In the genomic region with DNA sequence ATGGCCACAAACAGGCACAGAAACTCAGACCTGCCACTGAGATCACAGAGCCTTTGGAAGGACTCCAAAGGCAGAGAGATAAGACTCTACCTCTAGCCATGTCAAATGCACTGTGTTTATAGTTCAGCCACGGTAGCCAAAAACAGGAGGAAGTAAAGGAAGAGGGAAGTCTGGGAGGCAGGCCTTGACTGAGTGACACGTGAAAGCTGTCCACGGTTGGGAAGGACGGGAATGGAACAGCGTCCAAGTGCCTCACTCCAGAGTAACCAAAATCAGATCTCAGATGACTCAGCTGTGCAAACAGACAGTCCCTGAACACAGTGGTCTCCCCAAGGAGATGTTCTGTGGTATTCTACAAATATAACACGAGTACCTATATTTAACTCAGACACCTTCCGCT, we compare ENCODE assay signal across 9 mouse cellular contexts. TPM values are rescaled to one million over a fixed set of nuclear protein-coding genes. Genes with fewer than 3 reads are reported as not detected.
DNase-seq lines count a peak whose midpoint lies in the region; TF ChIP-seq lines count a peak whose summit lies in the region.
"Had no signal": no experiment of that assay in that cellular context is flagged by ENCODE, and none has a peak within 500 bp of the region (broad histone marks: within the 10 kb centered on the region; RNA-seq: fewer than 3 reads in every experiment).

No protein-coding gene starts in this region.

- intact Hi-C loops in heart, postnatal 10 days (cut with DNase I), result no loop called here

- no peak overlapping the region for H3K4me3 ChIP-seq in olfactory bulb, adult 2 months (ENCODE audit: insufficient read depth, low read depth, low read length)

- no peak for TF ChIP-seq POLR2A in olfactory bulb, adult 2 months (IDR thresholded peaks at IDR 0.05; ENCODE audit: insufficient read depth, low read depth, low read length)

- peak; percentile 78 to 86 for DNase-seq in adrenal gland, adult (ENCODE audit: inconsistent age in 2 of 2, low spot score in 1 of 2)
- DNase-seq in adrenal gland, postnatal 4 days (ENCODE audit: low spot score in 2 of 2), result no peak
- peak; percentile 24 for DNase-seq in ovary, adult 18-20 months (ENCODE audit: low spot score)
- DNase-seq in ovary, postnatal 14 days (ENCODE audit: low spot score), result no peak
- DNase-seq in heart, postnatal 10 days, result peak; percentile 54 to 70
- no peak for DNase-seq in embryo, embryonic 10.5 days (ENCODE audit: low spot score)
- DNase-seq in urinary bladder, postnatal 10 days (ENCODE audit: low spot score), result no peak
- DNase-seq: forebrain, postnatal 0 days had no signal

- 29% methylated on average over 7 of the region's 7 CpGs for WGBS in olfactory bulb, adult 2 months

- TF ChIP-seq CTCF in olfactory bulb, adult 2 months (IDR thresholded peaks at IDR 0.05; ENCODE audit: insufficient read depth, low read depth, low read length), result no peak

- H3K27ac ChIP-seq in olfactory bulb, adult 2 months (ENCODE audit: insufficient read depth, low read depth, low read length), result peak overlapping the region; percentile 71

- H3K4me1 ChIP-seq in olfactory bulb, adult 2 months (ENCODE audit: control insufficient read depth, insufficient read depth, low read length), result peaks cover 21% of the 10 kb centered on the region

RNA-seq across cellular contexts. Expression of gene A730071L15Rik, which starts 25.1 kb away (rescaled TPM):
- under 1 TPM in 1 of 2 experiments, not detected in 1; 0.31 TPM for total RNA-seq in adrenal gland, postnatal 4 days (2021)
- under 1 TPM in 1 of 2 experiments, not detected in 1; 0.26 TPM for total RNA-seq in heart, postnatal 10 days (2021)
- not detected in 2 replicates for polyA plus RNA-seq in olfactory bulb, adult 2 months (2012; ENCODE audit: insufficient read depth, insufficient read length, low replicate concordance, missing spikeins)

RNA-seq across cellular contexts. Expression of gene Nudcd3, which starts 25.5 kb away (rescaled TPM):
- total RNA-seq in adrenal gland, postnatal 4 days (2021), result 10 to 100 TPM; 57.8 to 59.0 TPM
- 10 to 100 TPM; 65.7 to 68.2 TPM for total RNA-seq in heart, postnatal 10 days (2021)
- polyA plus RNA-seq in olfactory bulb, adult 2 months (2012; ENCODE audit: insufficient read depth, insufficient read length, low replicate concordance, missing spikeins), result not detected in 2 replicates

RNA-seq across cellular contexts. Expression of gene Npc1l1, which starts 55.2 kb away (rescaled TPM):
- total RNA-seq in adrenal gland, postnatal 4 days (2021), result under 1 TPM in 1 of 2 experiments, not detected in 1; 0.06 TPM
- total RNA-seq in heart, postnatal 10 days (2021), result not detected
- not detected in 2 replicates for polyA plus RNA-seq in olfactory bulb, adult 2 months (2012; ENCODE audit: insufficient read depth, insufficient read length, low replicate concordance, missing spikeins)
- total RNA-seq: forebrain, postnatal 0 days had no signal
- polyA plus RNA-seq: forebrain, postnatal 0 days had no signal

Comparison
In these comparisons a context has a peak if more than half of its experiments do, and no peak if none do; other contexts are left out.
1. DNase-seq: peak in adrenal gland, adult (2 of 2), ovary, adult 18-20 months (single experiment) and heart, postnatal 10 days (2 of 2); none in adrenal gland, postnatal 4 days (0 of 2), ovary, postnatal 14 days (single experiment), embryo, embryonic 10.5 days (single experiment) and urinary bladder, postnatal 10 days (single experiment).